Mouse (Mus musculus) MEL (cell line): Measurements from ENCODE around the gene Tap2. TPM values are rescaled to one million over a fixed set of nuclear protein-coding genes. Genes with fewer than 3 reads are reported as not detected.

Source experiments
- DNase-seq: peaks from one replicate; pipeline ENCODE4 v3.0.0; 2011; ENCODE audit warnings: low read depth, low spot score
- H3K27ac ChIP-seq: 2 replicates; pipeline ENCODE4 v1.5.1; 2012; ENCODE audit warnings: low read depth, mild to moderate bottlenecking, control low read depth, low read length, moderate library complexity; ENCODE audit not compliant: control insufficient read depth
- H3K27me3 ChIP-seq, 2 experiments: fragments of 150-350 bp in 1 of 2; sonication (generic) in 1 of 2; 2 replicates each; pipeline ENCODE4 v1.6.1; 2012; ENCODE audit warnings: low read length in 2 of 2, mild to moderate bottlenecking in 2 of 2, improper control_type of control experiment in 1 of 2, moderate library complexity in 1 of 2; ENCODE audit not compliant: insufficient read depth in 2 of 2, control insufficient read depth in 1 of 2
- H3K36me3 ChIP-seq, 2 experiments: 2 replicates each; pipeline ENCODE4 v1.6.1; 2012 to 2014; ENCODE audit warnings: low read length in 2 of 2, improper control_type of control experiment in 1 of 2, inconsistent platforms in 1 of 2, mild to moderate bottlenecking in 1 of 2; ENCODE audit not compliant: insufficient read depth in 2 of 2, control insufficient read depth in 1 of 2
- H3K4me1 ChIP-seq, 2 experiments: fragments of 150-350 bp in 1 of 2; sonication (generic) in 1 of 2; 2 replicates each; pipeline ENCODE4 v1.6.1; 2012; ENCODE audit warnings: low read length in 2 of 2, improper control_type of control experiment in 1 of 2, mild to moderate bottlenecking in 1 of 2; ENCODE audit not compliant: insufficient read depth in 2 of 2, control insufficient read depth in 1 of 2
- H3K4me3 ChIP-seq, 2 experiments: fragments of 150-350 bp in 1 of 2; sonication (generic) in 1 of 2; 2 replicates each; pipeline ENCODE4 v1.5.1; 2012; ENCODE audit warnings: low read depth in 2 of 2, low read length in 2 of 2, mild to moderate bottlenecking in 2 of 2, moderate library complexity in 2 of 2, control low read depth in 1 of 2, improper control_type of control experiment in 1 of 2; ENCODE audit not compliant: control insufficient read depth in 1 of 2, insufficient read depth in 1 of 2
- H3K79me2 ChIP-seq: 2 replicates; pipeline ENCODE4 v1.6.1; 2012; ENCODE audit warnings: mild to moderate bottlenecking, low read length, moderate library complexity; ENCODE audit not compliant: control insufficient read depth, poor library complexity, insufficient read depth
- H3K9ac ChIP-seq: 2 replicates; pipeline ENCODE4 v1.6.1; 2012; ENCODE audit warnings: low read depth, mild to moderate bottlenecking, control low read depth, low read length, moderate library complexity; ENCODE audit not compliant: control insufficient read depth, poor library complexity, severe bottlenecking
- H3K9me3 ChIP-seq: fragments of 150-350 bp; sonication (generic); replicated peaks from 2 replicates; pipeline ENCODE4 v1.6.1; 2012; ENCODE audit warnings: mild to moderate bottlenecking, low read length, improper control_type of control experiment, moderate library complexity; ENCODE audit not compliant: insufficient read depth
- CHD2 ChIP-seq: IDR thresholded peaks from 2 replicates; pipeline ENCODE4 v1.6.1; 2011; ENCODE audit warnings: low read length, improper control_type of control experiment
- EP300 ChIP-seq, 2 experiments: IDR thresholded peaks; 2 replicates each; pipeline ENCODE4 v1.6.1; 2011; ENCODE audit warnings: improper control_type of control experiment in 2 of 2, low read length in 2 of 2, low read depth in 1 of 2, mild to moderate bottlenecking in 1 of 2
- HCFC1 ChIP-seq: IDR thresholded peaks from 2 replicates; pipeline ENCODE4 v1.6.1; 2012; ENCODE audit warnings: low read depth, mild to moderate bottlenecking, inconsistent platforms, low read length, improper control_type of control experiment, moderate library complexity
- JUND ChIP-seq: IDR thresholded peaks from 2 replicates; pipeline ENCODE4 v1.6.1; 2011; ENCODE audit warnings: low read depth, mild to moderate bottlenecking, improper control_type of control experiment, low read length
- POLR2AphosphoS2 ChIP-seq: IDR thresholded peaks from 2 replicates; pipeline ENCODE4 v1.6.1; 2011; ENCODE audit warnings: low read length, improper control_type of control experiment
- RAD21 ChIP-seq: IDR thresholded peaks from 2 replicates; pipeline ENCODE4 v1.6.1; 2011; ENCODE audit warnings: mild to moderate bottlenecking, low read depth, low read length, improper control_type of control experiment
- TAL1 ChIP-seq: IDR thresholded peaks from 2 replicates; pipeline ENCODE4 v1.6.1; 2012; ENCODE audit warnings: mild to moderate bottlenecking, inconsistent platforms, low read length, moderate library complexity, mixed read lengths
- TBP ChIP-seq: IDR thresholded peaks from 2 replicates; pipeline ENCODE4 v1.8.0; 2011; ENCODE audit warnings: low read depth, low read length, improper control_type of control experiment
- USF2 ChIP-seq, 2 experiments: IDR thresholded peaks; 2 replicates each; pipeline ENCODE4 v1.6.1; 2011 to 2012; ENCODE audit warnings: improper control_type of control experiment in 2 of 2, low read length in 2 of 2, borderline replicate concordance in 1 of 2, inconsistent platforms in 1 of 2, low read depth in 1 of 2, mild to moderate bottlenecking in 1 of 2; ENCODE audit not compliant: insufficient read depth in 1 of 2
- polyA plus RNA-seq, 2 experiments: library from polyadenylated mRNA; stranded (reverse) in 1 of 2; unstranded in 1 of 2; fragments of >175 nt in 1 of 2; fragments of >200 nt in 1 of 2; gene quantifications; 2 replicates each; pipeline versions ENCODE4 v1.2.1 to v1.2.4; 2012; ENCODE audit warnings: low replicate concordance in 2 of 2, low read depth in 1 of 2; ENCODE audit not compliant: insufficient read length in 2 of 2, insufficient read depth in 1 of 2, missing spikeins in 1 of 2
- total RNA-seq: library from RNA; depleted of rRNA; stranded (reverse); fragments of 300-350 nt; gene quantifications from 2 replicates; pipeline ENCODE4 v1.2.3, GENCODE M21; 2012

The Tap2 gene
- total and polyA plus RNA-seq, 3 experiments: 48.5 to 63.0 TPM; not detected in 1

DNA sequence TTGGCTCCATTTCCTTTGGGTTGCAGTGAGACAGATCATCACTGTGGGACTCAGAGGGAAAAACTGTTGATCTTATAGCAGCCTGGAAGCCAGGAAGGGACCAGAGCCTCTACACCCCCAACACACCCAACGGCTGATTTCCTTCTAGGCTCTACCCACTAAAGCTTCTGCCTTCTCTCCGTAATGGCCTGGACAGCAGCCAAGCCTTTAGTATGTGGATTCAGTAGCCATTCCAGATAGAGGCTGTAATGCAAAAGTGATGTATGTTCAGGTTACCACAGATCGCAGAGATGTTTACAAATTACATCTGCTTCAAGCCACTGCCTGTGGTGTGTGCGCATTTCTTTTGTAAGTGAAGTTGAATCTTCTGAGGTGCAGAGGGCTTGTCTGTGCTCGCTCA, 57.2 kb downstream of the Tap2 start:
- H3K79me2 ChIP-seq: no peaks in the 10 kb centered on the region
- H3K36me3 ChIP-seq: no peaks in the 10 kb centered on the region
- H3K27me3 ChIP-seq: peaks cover 0 to 3% of the 10 kb centered on the region in 2 experiments; a peak in 1 of 4 replicates
- H3K4me1 ChIP-seq: 0 out of 4 replicates have a peak, but pooled peaks cover 0 to 2% of the 10 kb centered on the region in 2 experiments
- no peak overlapping the region for H3K27ac ChIP-seq
- H3K4me3 ChIP-seq: no peak overlapping the region
- peak; percentile 53 for DNase-seq
- H3K9me3 ChIP-seq: no peaks in the 10 kb centered on the region
- TF ChIP-seq RAD21 (no peak), EP300 (IDR thresholded peaks at IDR 0.05; ENCODE audit: low read depth in 1 of 2, low read length in 2 of 2) (no peak)
- no peak overlapping the region for H3K9ac ChIP-seq

GRCm38 (mm10) chr17:34261502-34261901, 58.2 kb downstream of the Tap2 start:
- no peak overlapping the region for H3K4me3 ChIP-seq
- H3K9ac ChIP-seq: no peak overlapping the region
- H3K4me1 ChIP-seq: 0 out of 4 replicates have a peak, but pooled peaks cover 0 to 2% of the 10 kb centered on the region in 2 experiments
- H3K36me3 ChIP-seq: no peaks in the 10 kb centered on the region
- no peaks in the 10 kb centered on the region for H3K9me3 ChIP-seq
- DNase-seq: peak; percentile 55
- no peaks in the 10 kb centered on the region for H3K79me2 ChIP-seq
- H3K27ac ChIP-seq: no peak overlapping the region
- TF ChIP-seq TAL1 (no peak), HCFC1 (no peak), CHD2 (peak; percentile 93), JUND (no peak)
- H3K27me3 ChIP-seq: peaks cover 0 to 3% of the 10 kb centered on the region in 2 experiments; a peak in 1 of 4 replicates

DNA sequence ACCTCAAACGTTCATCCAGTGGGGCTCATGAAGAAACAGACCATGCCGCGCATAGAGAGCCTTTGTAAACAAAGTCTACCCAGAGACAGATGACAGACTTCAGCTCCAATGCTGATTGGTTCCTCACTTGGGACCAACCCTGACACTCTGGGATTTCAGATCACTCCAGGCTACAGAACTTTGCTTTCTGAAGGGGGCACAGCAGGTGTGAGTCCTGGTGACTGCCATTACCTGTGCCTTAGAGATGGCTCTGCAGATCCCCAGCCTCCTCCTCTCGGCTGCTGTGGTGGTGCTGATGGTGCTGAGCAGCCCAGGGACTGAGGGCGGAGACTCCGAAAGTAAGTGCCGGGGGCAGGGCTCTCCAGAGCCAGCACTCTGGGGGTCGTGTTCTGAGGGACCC, 59.7 kb downstream of the Tap2 start:
- no peak overlapping the region for H3K4me3 ChIP-seq
- H3K27ac ChIP-seq: no peak overlapping the region
- no peak for TF ChIP-seq USF2 (IDR thresholded peaks at IDR 0.05; ENCODE audit: borderline replicate concordance in 1 of 2, insufficient read depth in 1 of 2, low read depth in 1 of 2, low read length in 2 of 2)
- TF ChIP-seq CHD2: peak; percentile 72
- TF ChIP-seq POLR2AphosphoS2: no peak
- no peak for TF ChIP-seq TBP
- no peaks in the 10 kb centered on the region for H3K4me1 ChIP-seq
- no peaks in the 10 kb centered on the region for H3K79me2 ChIP-seq
- DNase-seq: peak; percentile 48
- peaks cover 0 to 3% of the 10 kb centered on the region in 2 experiments; a peak in 1 of 4 replicates for H3K27me3 ChIP-seq
- H3K36me3 ChIP-seq: no peaks in the 10 kb centered on the region
- H3K9ac ChIP-seq: no peak overlapping the region
- H3K9me3 ChIP-seq: no peaks in the 10 kb centered on the region
